Mouse (Mus musculus): Measurements from ENCODE around the gene Cyfip2.

DNA sequence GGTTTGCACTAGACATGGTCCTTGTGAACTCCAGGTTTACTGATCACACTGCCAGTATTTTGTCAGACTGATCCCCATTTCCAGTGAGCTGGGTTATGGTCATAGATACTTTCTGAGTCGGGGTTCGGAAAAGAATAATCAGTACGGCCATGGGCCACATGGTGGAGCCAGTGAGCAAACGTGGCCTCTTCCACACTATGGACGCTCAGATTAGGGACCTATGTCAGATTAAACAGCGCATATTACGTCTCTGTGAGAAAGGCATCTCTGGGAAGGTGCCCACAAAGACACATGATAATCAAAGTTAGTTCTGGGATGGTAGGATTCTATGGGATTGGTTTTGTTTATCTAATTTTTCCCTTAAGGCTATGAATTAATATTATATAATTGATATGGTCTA is 43.7 kb downstream of the Cyfip2 start:
- TF ChIP-seq POLR2A (IDR thresholded peaks at IDR 0.05; ENCODE audit: control insufficient read depth, extremely low read depth, insufficient read depth, low read length, poor library complexity) (no peak), CTCF (IDR thresholded peaks at IDR 0.05; ENCODE audit: borderline replicate concordance, control insufficient read depth, extremely low read depth, insufficient read depth, low read length, poor library complexity) (no peak)
